Mouse (Mus musculus): ENCODE measurements around the gene Bri3bp. TPM values are rescaled to one million over a fixed set of nuclear protein-coding genes. Genes with fewer than 3 reads are reported as not detected.
"Not testable (repeated sequence)": the region's sequence is repeated elsewhere in the genome, so short reads cannot be mapped to it uniquely, and the experiment has no call there.

The Bri3bp gene
- total RNA-seq (2017) = 32.7 and 32.8 TPM in 2 replicates

DNA sequence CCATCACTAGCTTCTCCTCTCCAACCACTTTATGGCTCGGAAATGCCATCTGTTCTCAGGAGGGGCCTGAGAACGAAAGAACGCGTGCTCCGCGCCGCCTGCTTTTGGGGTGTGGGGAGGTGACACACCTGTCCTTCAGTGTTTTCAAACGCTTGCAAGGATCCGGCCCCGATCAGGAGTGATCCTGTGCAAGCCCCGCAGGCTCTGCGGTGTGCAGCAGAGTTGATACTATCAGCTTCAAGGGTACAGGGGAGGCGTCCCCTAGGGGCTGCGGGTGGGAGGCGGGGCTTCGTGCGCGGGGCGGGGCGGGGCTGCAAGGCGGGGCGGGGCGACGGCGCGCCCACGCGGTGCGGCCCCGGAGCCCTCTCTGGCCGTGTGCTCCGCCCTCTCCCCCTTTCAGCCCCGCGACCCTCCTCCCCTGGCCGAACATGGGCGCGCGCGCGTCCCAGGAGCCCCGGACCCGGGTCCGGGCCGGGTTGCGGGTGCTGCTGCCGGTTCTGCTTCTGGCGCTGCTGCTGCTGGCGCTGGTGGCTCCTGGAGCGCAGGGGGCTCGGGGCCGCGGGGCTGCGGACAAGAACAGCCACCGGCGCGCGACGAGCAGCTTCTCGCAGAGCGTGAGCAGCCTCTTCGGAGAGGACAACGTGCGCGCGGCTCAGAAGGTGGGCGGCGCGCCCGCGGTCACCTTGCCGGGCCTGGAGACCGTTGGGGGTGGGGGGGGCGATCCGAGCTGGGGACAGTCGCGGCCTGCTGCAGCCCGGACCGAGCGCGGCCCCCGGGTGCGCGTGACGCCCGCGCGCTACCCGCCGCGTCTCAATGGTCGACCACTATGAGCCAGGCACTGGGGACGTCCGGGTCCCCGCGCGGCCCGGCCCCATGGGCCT lies at the start of gene Bri3bp:
Bri3bp (plus strand) TSS at position 335 of the 881 bp plus-strand sequence.
- peak; percentile 61 for ATAC-seq (replicated peaks; ENCODE audit: low read depth, poor library complexity, severe bottlenecking)

DNA sequence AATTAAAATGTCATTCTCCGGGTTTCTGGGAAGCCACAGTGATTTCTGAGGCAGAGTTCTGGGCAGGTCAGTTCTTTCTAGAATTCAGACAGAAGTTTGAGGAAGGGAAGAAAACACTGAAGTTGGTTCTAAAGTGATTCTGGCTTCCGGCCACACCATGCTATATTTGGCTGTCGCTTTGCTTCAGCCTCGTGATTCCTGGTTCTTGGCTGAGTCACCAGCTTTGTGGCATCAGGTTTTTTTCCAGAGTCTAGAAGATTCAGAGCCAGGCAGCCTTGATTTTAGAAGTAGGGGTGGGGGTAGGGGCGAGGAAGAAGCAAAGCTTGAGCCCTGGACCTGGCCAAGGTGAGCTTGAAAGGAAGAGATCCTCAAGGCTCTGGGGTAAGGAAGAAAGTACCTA lies 49.8 kb upstream of the Bri3bp start:
- ATAC-seq (replicated peaks; ENCODE audit: low read depth, poor library complexity, severe bottlenecking) = no peak

DNA sequence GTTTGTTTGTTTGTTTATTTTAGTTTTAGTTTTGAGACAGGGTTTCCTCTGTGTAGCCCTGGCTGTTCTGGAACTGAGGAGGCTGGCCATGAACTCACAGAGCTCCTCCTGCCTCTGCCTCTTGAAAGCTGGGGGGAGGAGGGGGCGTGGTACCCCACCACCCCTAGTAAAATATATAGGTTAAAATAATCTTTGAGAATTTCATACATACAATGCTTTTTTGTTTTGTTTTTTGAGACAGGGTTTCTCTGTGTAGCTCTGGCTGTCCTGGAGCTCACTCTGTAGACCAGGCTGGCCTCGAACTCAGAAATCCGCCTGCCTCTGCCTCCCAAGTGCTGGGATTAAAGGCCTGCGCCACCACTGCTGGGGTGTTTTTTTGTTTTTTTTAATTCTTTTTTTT lies 49.2 kb upstream of the Bri3bp start:
- ATAC-seq (replicated peaks; ENCODE audit: low read depth, poor library complexity, severe bottlenecking) = not testable (repeated sequence)

DNA sequence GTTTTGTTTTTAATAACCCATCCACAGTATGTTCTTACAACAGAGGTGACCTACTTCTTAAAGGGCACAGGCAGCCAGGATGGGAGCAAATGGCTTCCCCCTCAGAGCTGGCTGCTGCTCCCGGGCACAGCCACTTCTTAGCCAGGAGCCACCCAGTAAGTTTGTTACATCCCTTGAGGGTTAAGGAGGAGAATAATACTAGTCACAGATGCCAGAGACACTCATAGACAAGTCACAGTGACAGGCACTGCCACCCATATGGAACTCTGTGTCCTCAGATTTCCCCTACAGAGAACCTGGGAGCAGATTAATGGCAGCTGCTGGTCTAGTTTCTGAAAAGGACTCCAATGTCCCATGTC lies 48.8 kb upstream of the Bri3bp start:
- no peak for ATAC-seq (replicated peaks; ENCODE audit: low read depth, poor library complexity, severe bottlenecking)

DNA sequence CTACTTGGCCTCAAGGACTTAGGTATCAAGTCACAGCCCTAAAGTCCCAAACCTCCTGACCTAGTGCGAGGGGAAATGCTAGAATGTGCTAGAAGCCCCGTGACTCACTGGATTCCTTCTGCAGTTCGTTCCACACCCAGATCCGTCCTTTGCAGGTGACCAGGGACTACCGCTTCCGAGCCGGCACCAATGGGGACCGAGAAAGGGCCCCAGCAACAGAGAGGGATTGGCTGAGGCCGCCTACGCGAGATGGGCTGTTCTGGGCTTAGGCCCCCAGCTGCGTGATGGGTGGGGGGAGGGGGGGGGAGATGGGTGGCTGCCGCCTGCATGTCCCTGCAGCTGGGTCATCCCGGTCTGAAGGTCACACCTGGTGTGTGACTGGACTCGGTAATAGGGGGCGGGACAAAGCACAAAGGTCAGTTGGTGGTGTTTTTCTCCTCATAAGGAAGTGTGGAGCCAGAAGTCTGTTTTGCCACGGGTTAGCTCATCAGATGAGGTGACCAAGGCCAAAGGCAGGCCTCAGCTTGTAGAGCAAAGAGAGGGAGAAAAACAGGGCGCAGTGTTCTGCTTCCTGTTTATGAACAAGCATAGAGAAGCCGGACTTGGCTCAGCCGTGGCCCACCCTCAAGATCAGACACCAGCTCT lies 48.3 kb upstream of the Bri3bp start:
- ATAC-seq (replicated peaks; ENCODE audit: low read depth, poor library complexity, severe bottlenecking) = peak; percentile 55

DNA sequence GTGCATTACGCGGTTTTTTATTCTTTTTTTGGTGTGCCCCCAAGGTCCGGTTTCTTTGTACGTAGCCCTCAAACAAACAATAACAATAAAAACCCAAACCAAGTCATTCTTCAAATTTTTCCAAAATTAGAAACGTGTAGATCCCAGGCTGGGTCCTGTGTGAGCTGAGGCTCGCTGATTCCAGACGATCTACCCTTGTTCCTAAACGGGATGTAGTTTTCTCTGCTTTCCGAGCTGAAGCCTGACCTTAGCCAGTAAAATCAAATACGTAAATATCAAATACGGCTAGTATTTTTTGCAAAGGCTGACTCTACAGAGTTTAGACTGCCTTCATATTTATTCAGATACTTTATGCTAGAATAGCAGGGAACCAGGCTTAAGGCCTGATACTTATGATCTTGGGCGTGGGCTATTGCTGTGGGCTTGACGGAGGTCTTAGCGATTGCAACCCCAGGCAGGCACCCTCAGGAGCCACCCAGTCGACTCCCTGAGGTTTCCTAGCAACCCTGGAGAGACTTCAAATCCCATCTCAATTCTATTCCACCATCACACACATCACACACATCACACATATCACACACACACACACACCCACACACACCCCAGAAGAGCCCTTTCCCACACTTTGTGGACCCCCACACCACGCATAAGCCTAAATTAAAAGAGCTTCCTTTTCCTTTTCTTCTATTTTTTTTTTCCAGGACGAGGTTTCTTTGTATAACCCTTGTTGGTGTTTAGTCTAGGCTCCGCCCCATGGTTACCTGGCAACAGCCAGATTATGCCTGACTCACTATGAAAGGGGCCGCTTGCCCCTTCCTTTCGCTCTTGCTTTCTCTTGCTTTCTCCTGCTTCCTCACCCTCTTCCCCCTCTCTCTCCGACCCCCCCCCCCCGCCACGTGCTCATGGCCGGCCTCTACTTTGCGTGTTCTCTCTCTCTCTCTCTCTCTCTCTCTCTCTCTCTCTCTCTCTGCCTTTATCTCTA lies 47.5 kb upstream of the Bri3bp start:
- ATAC-seq (replicated peaks; ENCODE audit: low read depth, poor library complexity, severe bottlenecking) = peak; percentile 29

DNA sequence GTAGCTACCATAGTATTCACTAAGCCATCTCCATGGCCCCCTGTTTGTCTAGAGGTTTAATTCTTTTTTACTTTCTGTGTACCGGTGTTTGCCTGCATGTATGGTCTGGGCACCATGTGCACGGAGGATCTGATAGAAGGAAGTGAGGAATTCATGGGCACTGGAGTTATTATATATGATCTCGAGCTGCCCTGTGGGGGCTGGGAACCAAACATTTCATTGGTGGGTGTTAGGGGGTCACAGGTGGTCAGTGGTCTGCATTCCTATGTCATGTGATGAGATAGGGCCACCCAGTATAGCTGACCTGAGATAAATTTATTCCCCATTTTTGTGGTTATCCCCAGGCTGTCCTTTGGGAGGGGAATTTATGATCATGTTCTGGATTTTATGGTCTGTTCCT lies 46.4 kb upstream of the Bri3bp start:
- no peak for ATAC-seq (replicated peaks; ENCODE audit: low read depth, poor library complexity, severe bottlenecking)

DNA sequence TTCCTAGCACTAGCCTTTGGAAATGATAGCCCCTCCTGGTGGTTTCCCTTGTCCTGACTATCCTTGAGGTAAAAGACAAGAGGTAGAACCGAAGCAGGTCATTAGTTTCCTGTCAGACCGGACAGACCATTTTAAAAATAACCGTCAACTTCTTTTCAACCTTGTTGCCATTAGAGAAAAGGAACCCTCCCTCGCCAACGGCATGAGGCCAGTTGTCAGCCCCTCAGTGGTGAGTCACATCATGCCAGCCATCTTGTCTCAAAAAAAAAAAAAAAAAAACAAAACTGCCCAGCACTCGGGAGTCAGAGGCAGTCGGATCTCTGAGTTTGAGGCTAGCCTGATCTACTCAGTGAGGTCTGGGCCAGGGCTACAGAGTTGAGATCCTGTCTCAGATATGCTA lies 40.5 kb upstream of the Bri3bp start:
- ATAC-seq (replicated peaks; ENCODE audit: low read depth, poor library complexity, severe bottlenecking) = no peak

DNA sequence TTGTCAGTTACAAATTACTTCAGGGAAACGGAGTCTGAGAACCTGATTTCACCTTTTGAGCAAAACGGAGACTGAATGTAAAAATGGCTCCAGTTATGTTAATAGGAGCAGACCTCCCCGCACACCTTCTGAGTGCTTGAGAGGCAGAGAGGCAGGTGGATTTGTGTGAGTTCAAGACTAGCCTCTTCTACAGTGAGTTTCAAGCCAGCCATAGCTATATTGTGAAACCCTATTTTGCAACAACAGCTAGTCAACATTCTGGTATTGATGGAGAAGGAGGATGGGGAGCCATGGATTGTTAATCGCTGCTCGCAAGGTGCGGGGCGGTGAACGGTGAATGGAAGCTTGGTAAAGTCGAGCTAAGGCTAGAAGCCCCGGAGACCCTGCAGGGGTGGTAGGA lies 38.9 kb upstream of the Bri3bp start:
- ATAC-seq (replicated peaks; ENCODE audit: low read depth, poor library complexity, severe bottlenecking) = no peak

DNA sequence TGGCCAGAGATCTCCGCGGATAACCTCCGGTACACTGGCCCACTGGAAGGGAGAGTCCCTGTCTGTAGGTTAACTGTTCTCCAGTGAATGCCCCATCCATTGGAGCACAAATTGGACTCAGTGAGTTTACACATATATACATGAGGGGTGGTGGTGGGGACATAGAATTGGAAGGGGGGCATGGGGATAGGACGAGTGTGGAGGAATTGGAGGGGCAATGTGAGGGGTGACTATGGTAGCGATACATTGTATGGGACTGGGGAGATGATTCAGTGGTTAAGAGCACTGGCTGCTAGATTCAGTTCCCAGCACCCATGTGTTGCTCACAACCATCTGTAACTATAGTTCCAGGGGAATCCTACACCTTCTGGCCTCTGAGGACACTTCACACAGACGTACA lies 38.4 kb upstream of the Bri3bp start:
- no peak for ATAC-seq (replicated peaks; ENCODE audit: low read depth, poor library complexity, severe bottlenecking)

DNA sequence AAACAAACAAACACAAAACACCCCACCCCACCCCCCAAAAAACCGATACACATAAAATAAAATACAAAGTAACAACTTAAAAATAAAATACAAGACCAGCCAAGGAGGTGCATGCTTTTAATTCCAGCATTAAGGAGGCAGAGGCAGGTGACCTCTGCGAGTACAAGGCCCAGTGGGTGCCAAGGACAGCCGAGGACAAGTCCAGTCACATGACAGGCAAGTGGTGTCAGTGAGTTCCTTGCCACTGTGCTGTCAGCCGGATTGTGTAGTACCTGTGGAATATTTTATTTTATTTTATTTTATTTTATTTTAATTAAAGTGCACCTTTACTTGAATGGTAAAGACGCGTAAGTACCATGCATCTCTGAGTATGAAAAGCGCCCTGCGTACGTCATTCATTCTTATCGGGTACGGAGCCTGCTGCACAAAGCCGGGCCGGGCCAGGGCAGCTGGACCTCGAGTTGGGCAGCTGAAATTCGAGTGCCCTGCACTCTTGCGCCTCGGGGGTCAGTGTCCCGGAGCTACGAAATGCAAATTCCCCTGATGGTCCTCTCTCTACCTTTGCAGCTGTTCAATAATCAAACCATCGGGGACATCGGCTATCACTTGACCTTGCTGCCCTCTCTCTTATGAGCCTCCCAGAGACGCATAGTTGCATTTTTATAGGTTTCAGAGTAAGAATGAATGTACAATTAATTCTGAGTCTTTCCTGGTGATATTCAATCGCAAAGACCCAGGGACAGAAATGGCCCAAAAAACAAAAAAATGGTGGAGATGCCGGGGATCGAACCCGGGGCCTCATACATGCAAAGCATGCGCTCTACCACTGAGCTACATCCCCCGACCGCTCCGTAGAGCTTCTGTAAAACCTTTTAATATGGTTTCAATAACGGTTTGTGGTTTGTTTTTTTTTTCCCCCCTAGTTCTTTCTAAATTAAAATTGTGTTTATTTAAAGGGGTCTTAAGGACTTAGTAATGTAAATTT lies 37.6 kb upstream of the Bri3bp start:
- ATAC-seq (replicated peaks; ENCODE audit: low read depth, poor library complexity, severe bottlenecking) = no peak

DNA sequence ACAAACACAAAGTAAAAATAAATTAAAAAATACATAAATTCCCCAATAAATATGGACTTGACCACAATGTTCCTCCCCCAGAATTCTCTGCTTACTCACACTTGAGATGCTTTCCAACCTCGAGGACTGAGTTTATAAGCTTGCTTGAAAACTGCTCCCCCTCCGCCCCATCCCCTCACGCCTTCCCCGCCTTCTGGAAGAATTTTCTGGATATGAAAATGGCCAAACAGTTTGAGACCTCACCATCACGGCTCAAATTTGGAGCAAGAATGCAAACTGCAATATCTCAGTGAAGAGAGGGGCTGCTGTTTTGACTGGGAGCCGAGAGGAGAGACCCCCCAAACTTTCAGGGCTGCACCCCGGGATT lies 36.8 kb upstream of the Bri3bp start:
- ATAC-seq (replicated peaks; ENCODE audit: low read depth, poor library complexity, severe bottlenecking) = no peak

DNA sequence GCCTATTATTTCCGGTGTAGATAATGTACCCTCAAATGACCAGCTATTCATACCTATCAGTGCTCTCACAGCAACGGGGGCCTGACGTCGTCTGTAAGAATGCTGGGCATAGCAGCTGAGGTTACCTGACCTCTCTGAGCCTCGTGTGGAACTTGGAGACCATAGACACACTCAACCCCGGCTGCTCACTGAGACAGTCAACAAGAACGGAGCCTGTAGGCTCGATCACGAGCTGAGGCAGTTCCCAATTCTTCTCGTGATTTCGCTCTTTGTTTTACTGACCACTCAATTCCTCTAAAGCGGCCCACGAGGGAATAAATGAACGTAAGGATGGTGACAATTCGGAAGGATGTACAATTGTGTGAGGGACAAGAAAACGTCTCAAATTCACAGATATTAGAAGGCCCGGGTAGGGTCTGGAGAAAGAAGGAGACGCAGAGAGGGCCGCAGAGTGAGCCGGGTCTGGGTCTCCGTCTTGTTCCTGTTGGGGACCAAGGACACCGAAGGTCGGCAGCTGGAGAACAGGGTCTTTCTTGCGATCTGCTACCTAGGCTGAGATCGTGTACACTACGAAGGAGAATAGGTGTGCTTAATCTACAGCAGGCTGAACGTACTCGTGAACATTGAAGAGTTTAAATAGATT lies 36.3 kb upstream of the Bri3bp start:
- ATAC-seq (replicated peaks; ENCODE audit: low read depth, poor library complexity, severe bottlenecking) = peak; percentile 26

DNA sequence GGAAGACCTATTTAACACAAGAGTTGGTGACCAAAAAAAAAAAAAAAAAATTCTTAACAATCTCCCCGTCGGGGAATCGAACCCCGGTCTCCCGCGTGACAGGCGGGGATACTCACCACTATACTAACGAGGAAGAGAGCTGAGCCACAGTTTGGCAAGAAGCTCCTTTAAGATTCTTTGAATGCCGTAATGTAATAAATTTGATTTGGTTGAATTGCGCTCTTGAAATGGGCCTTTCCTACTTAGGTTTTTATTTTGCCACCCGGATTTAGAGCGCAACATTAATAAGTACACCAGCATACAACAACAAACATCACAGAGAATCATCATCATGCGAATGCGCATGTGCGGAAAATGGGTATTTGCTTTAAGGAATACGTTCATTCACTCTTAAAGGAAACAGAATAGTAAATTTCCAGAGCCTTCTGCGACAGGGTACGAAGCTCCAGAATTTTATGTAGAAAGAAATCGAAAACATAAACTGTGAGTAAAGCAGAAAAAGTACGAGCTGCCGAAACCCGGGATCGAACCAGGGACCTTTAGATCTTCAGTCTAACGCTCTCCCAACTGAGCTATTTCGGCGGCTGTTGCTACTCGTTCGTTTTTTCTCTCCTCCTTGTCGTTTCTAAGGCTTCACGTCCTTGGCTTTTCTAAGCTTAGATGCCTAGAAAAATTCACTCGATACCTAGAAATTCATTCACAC lies 35.7 kb upstream of the Bri3bp start:
- peak; percentile 19 for ATAC-seq (replicated peaks; ENCODE audit: low read depth, poor library complexity, severe bottlenecking)

DNA sequence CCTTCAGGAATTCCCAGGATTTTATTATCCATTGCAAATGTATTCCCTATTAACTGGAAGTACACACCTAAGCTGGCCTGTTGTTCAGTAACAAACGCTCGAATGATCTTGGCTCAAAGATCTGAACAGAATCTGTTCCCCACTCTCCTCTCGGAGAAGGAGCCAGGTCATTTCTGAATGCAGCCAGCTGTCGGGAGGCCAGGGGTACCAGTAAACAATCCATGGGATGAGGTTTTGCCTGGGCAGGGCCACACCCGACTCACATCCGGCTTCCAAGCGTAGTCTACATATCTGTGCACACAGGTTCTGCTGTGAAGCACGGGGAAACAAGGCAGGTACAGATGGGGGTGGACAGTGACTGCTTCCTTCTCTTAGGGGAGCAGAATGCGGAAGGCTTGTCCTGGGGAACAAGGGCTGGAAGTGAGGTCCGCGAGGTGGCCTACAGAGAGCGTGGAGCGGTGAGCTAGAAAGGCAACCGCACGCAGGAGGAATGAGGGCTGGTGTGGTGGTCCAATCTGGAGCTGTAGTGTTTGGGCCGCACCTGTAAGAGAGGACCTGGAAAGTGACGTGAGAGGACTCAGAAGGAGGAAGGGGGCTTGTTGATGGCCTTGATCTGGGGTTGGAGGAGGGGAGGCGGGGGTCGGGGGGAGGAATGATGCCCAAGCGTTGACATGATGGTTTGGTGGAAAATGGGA lies 34.9 kb upstream of the Bri3bp start:
- ATAC-seq (replicated peaks; ENCODE audit: low read depth, poor library complexity, severe bottlenecking) = peak; percentile 9; the same call in 1 of the 2 replicates

DNA sequence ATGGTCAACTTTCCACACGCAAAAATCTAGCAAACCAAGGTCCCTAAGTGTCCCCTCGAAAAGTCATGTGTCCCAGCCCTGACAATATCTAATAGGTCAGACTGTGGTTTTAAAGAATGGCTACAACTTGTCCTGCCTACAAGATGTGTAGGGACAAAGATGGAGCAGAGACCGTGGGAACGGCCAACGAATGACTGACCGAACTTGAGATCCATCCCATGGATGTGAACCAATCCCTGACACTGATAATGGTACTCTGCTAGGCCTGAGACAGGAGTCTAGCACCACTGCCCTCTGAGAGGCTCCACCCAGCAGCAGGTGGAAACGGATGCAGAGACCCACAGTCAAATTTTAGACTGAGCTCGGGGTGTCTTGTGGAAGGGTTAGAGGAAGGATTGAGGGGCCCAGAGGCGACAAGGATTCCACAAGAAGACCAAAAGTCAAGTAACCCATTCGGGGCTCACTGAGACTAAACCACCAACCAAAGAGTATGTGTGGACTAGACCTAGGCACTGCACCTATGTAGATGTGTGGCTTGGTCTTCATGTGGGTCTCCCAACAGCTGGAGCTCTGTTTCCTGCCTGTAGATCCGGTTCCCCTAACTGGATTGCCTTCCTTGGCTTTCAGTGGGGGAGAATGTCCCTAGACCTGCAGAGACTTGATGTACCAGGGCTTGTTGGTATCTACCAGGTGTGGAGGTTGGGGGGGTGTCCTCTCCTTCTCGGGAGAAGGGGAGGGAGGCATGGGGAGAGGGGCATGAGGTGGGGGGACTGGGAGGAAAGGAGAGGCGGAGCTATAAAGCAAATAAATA lies 34.1 kb upstream of the Bri3bp start:
- ATAC-seq (replicated peaks; ENCODE audit: low read depth, poor library complexity, severe bottlenecking) = no peak

Measured in common myeloid progenitor, adult 5-6 weeks (primary cell).